Mouse (Mus musculus): ENCODE measurements around the gene Ccnyl1.

- peak; percentile 76 for TF ChIP-seq CTCF (IDR thresholded peaks at IDR 0.05; ENCODE audit: low read depth, low read length)
- TF ChIP-seq POLR2A (IDR thresholded peaks at IDR 0.05; ENCODE audit: insufficient read depth, low read length), result no peak
- no peak for TF ChIP-seq EP300 (IDR thresholded peaks at IDR 0.05; ENCODE audit: insufficient read depth, low read depth, low read length)
These were observed 27.2 kb downstream of the Ccnyl1 start for GRCm38 (mm10) chr1:64717504-64717903.

Measured in ES-Bruce4 (cell line).